Mouse (Mus musculus) adrenal gland, adult (tissue): ENCODE measurements at regions not wholly inside any gene's neighbourhood (a gene's known extent, or its start where the extent isn't known, plus 50 kb on each side); places are given as distances from the start of the nearest gene placed in this dataset.

Experiments used
- DNase-seq, 2 experiments: peaks; one replicate each; pipeline ENCODE4 v3.0.0; 2022 to 2023; ENCODE audit warnings: low spot score in 1 of 2; ENCODE audit not compliant: inconsistent age in 2 of 2

DNA sequence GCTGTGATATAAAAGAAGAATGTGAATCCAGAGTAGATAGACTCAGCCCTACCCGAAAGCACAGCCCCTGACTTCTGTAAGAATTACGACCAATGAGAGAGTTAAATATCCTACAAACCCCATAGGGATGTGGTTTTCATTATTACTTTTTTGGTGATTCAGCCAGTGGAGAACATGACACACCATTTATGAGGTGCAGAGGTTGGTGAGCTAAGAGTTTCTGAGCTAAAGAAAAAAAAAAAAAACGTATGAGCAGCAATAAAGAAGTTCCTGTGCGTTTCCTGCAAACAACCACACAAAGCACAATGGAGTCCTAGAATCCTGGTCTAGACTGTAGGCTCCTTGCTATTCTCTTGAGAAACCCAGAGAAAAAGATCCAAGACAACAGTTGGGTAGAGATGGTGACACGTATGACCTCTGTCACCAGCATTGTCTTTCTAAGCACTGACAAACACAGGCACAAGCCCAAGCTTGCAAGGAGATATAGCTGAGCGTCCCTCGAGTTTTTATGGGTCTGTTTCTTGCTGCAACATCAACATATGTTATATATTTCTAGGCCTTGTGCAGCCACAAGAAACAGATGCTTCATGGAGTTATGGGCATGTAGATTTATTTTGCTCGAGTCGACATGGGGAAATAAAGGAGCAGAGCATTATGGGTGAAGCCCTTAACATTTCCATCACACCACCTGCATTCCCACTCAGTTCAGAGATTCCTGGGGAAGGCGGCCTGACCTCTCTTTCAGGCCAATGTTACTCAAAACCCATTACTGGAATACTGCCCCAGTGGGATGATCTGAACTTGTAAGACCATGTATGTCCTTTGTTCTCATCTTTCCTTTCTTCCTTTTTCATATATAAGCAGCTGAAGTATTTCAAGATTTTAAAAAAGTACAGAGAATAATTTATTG lies 263.1 kb upstream of the Lyplal1 start:
- DNase-seq = no peak

DNA sequence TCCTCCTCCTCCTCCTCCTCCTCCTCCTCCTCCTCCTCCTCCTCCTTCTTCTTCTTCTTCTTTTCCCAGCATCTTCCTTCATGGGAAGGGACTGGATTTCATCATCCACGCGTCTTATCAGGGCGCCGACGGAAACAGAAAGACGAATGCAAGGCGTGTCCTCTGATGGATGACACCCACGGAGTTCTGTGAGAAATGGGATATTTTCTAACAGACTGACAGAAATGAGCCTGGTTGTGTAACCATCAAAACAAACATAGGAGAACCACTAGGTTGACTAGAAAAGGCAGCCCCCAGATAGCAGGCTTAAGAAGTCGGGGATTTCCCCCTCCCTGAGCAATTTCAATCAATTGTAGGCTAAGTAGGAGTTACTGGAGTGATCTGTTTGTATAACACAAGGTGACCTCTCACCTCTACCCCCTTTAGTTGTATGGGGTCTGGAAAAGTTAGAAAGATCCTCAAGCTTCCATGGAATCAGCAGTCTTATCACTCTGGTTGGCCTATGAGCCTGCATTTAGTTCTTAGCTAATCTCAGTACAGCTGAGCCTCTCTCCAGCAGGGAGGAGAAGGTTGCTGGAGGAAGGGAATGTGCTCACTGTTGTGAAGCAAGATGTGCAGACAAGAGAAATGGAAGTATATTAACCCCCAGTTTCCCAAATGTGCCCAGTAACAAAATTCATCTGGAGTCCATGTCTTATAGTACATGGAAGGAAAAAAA lies 260.0 kb upstream of the Lyplal1 start:
- DNase-seq = no peak

DNA sequence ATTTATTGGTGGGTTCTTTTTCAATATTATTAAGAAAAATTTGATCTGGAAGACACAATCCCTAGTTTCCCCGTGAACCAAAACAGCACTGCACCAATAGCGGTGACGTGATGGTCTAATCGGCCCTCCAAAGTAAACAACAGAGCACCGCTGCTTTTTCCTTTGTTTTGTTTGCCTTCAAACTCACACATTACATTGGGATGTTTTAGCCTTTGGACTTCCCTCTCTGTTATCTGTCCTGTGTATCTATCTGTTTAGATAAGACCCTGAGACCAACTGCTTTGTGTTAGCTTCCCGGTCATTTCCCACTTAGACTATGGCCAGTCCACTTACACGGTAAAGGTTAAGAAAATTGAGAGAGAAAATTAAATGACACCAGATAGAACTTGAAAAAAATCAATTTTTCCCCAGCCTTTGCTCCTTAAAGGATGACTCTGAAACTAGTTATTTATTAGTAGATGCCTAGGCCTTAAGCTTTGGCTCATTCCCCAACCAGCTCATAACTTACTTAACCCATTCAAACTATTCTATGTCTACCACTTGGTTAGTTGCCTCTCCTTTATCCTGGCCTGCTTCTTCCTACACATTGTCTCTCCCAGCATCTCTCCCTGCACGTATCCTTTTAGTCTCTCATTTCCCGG lies 257.0 kb upstream of the Lyplal1 start:
- no peak for DNase-seq

DNA sequence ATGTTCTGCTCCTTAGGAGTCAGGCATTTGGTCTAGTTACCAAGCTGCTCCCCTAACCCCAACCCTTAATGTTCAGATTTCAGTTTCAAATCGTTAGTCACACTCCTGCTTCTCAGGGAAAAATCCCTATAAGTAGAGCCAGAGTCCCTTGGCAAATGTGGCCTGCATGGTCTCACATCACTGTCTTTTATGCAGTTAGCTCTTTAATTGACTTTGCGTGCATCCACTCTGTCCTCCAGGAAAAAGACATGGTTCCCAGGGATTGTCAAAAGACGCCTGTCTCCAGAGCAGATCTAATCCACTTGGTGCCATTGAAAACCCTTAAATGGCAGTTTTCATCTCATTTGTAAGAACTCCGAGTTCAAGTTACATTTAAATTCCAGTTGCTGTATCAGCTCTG lies 256.3 kb upstream of the Lyplal1 start:
- no peak for DNase-seq

DNA sequence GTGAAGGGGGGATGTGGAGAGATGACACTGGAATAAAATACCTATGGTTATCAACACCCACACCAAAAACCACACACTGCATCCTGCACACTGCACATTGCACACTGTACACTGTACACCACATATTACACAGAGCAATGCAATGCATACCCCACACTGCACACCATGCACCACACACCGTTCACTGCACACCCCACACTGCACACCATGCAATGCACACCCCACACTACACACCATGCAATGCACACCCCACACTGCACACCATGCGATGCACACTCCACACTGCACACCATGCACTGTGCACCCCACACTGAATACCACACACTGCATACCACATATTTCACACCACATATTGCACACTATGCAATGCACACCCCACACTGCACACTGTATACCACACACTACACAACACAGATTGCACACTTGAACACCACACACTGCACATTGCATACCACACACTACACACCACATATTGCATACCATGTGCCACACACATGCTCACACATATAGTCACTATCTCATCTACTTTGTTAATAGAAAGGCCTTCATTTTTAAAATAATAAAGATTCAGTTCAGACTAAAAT lies 255.8 kb upstream of the Lyplal1 start:
- no peak for DNase-seq

DNA sequence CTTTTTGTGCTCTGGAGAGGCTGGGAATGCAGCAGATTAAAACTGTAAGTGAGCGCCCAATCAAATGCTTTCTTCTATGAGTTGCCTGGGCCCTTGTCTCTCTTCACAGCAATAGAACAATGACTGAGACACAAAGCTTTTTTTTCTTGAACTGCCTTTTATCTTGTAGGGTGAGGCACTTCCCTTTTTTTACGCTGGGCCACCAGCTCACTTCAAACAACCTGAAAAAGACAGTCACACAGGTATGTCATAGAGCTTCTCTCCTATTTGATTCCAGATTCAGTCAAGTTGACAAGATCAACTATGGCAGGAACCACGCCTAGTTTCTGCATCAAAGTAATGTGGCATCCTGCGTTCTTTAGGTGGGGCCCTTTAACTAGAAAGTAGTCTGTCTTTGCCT lies 246.2 kb upstream of the Lyplal1 start:
- DNase-seq = no peak

DNA sequence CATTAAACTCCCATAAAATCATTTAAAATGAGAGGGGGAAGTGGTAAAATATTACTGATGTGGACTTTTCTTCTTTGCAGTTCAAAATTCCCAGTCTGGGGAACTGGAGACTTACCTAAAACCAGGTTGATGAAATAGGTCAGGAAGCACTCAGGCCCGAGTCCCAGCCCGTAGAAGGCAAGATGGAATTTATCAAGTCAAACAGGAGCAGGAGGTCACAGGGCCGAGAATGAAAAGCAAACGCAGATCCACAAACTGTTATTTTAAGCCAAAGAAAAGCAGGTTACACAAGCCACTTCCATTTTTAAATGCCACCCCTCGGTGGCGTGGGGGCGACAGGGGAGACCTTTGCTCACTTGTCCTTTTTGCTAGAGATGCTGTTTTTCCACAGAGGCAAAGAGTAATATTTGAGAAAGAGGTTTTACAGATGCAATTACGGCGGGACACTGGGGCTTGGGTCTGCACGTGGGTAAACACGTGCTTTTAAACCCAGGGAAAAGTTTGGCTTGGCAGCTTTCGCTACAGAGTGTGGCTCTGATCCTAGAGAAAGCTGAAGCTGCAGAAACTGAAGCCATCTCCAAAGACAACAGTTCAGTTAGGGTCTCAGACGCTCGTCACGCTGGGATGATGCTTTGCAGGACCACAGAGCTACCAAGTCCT lies 241.0 kb upstream of the Lyplal1 start:
- peak; percentile 14 to 62 for DNase-seq

DNA sequence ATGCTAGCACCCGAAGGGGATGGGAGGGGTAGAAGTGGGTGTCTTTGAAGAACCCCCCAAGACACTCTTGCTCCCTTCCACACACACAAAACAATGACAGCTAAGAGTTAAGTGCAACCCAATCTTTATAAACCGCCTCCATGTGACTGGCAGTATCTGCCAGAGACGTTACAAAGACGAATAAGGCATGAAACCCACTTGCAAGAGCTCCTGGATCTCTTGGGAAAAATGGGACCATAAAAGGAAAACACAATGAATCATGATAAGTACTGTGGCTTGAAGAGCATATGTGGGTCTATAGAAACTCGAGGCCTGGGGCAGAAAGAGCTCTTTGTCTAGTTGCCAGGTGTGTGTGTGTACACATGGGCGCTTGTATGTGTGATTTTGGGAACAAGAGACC lies 237.6 kb upstream of the Lyplal1 start:
- DNase-seq = no peak

DNA sequence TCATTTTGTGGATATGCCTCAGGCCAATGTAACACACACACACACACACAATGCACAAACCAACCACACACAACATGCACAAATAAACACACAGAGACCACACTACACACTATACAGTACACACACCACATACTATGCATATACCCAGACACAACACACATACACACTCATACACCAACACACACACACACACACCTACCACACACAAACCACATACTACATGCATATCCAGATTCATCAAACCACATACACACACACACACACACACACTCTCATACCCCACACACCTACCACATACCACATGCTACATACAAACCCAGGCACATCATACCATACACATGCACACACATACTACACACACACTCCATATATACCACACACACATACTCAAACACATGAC lies 237.0 kb upstream of the Lyplal1 start:
- DNase-seq = no peak

DNA sequence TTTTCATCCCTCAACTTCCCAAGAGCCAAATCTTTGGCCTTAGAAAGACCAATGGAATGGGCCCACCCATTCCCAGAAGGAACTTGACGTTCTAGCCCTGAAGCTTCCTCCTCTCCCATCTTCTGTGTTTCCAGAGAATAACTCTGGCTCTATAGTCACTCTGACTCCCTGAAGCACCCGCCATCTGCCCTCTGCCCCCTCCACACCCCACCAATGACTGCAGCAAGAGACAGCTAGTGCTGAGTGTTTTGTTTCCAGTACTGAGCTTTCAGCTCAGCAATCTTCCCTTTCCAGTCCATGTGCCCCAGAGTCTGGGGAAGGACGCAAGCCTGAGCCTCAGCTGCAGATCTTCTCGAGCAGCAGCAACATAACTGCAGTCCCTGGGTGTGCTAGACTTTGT lies 233.3 kb upstream of the Lyplal1 start:
- no peak for DNase-seq

DNA sequence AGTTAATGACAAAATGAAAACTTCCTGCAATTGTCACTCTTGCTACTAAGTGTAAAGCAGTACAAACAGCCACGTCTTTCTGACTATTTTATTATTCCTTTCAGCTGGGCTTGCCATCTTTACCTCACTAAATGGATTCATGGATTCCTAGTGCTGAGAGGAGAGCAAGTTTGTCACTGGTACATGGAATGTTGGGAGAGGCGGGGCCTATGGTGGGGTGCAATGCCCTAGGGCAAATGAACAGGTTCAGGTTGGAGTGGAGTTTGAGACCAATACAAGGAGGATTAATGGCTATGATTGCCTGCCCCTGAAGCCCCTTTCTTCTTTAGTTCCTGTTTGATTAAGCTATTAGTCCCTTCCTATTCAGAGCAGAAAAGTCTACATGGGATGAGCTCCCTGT lies 232.9 kb upstream of the Lyplal1 start:
- DNase-seq = no peak

DNA sequence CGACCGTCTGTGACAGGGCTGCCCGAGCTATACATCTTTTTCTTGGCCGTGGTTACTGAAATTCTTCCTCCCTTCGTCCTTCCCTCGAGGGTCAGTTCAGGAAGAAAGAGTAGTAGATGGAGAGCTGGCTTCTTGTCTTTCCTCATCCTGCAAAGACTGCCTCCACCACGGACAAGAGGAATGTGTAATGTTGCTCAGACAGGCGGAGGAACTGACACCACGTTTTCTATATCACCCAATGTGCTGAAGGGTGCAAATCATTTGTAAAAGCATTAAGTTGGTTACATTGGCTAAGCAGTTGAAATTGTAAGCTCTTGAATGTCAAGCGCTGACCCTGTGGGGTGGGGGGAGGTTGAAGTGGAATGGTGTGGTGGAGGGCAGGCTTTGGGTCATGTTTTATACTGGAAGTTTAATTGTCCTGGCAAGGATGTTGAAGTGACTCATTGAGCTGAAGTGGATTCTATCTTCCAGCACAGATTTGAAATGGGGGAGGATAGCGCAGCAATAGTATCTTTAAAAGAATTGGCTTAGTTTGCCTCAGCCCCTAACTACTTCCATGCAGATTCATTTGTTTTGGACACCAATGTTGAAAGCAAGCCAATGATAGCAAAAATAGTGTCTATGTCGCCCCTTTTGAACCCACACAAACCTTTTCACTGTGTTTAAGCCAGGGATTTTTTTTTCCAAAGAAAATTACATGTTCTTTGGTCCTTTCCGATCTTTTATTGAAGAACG lies 230.5 kb upstream of the Lyplal1 start:
- DNase-seq = peak in 1 of 2 experiments; percentile 18

DNA sequence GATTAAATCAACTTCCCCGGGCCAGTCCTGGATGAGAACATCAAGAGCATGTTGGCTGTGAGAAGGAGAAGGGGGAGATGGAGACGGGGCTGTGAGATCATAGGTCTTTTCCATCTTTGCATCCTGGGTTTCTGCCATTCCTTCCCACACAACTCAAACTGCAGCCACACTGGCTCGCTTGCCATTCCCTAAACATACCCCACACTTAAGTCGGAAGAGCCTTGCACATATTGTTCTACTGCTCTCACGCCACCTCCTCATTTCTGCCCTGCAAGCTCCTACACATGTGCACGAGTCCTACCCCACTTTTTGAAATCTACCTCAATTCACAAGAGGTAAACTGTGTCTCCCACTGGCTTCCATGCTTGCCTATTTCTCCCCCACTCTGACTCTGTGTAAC lies 228.3 kb upstream of the Lyplal1 start:
- DNase-seq = no peak

DNA sequence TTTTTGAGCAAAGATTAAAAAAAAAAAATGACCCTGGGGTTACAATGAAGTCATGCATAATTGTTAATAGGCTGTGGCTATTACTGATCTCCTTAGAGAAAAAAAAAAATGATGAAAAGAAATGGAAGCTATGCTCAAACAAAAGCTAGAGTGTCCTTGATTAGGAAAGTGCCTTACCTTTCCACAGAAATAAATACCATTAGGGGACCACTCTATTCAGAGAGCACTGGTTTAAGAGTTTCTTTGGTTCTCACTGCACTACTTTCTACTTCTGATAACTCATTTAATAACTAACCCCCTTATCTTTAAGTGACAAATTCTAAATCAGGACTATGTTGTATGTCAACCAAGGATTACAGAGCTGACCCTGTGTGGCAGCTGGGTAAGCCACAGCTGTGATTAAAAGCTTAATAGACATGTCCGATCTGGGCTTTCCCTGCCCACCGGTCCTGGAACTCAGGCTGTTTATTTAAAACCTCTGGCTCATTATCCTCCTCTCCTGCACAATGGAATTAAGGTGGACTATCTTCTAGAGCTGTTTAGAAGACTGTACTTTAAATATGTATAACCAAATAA lies 225.9 kb upstream of the Lyplal1 start:
- DNase-seq = no peak

DNA sequence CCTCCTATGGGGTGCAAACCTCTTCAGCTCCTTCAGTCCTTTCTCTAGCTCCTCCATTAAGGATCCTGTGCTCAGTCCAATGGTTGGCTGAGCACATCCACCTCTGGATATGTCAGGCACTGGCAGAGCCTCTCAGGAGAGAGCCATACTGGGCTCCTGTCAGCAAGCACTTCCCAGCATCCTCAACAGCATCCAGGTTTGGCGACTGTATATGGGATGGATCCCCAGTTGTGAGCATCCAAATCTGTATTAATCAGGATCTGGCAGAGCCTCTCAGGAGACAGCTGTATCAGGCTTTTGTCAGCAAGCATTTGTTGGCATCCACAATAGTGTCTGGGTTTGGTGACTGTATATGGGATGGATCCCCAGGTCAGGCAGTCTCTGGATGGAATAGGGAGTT lies 225.3 kb upstream of the Lyplal1 start:
- DNase-seq = no peak

DNA sequence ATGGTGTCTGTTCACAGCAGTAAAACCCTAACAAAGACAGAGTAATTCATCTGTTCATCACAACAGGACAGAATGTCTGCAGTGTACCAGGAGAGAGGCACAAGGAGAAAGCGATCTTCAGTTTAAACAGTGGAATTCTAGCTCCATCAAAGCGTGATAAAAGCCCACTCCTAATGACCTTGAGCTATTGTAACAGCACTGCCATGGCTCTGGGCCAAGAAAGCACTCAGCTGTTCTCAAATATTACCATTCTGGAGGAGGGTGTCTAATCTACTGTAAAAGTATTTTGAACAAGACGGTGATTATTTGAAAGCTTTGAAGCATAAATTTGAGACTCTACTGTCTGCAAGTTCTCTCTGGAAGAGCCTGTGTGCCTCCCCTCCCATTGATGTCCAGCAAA lies 224.8 kb upstream of the Lyplal1 start:
- no peak for DNase-seq

DNA sequence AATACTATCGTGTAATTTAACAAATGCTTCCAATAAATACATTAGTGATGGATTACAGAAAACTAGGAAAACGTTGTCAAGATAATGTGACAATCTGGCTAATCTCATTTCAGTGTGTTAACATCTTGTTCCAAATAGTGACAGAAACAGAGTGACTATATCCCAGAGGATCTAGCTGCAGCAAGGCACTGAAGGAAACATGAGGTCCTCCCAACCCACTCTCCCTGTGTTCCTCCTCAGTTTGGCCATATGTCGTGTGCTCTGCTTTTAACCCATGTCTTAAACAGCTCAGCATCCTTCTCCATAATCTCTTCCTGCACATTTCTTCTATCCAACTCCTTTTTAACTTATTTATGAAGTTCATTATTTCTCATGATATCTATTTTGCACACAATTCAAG lies 223.6 kb upstream of the Lyplal1 start:
- DNase-seq = no peak

DNA sequence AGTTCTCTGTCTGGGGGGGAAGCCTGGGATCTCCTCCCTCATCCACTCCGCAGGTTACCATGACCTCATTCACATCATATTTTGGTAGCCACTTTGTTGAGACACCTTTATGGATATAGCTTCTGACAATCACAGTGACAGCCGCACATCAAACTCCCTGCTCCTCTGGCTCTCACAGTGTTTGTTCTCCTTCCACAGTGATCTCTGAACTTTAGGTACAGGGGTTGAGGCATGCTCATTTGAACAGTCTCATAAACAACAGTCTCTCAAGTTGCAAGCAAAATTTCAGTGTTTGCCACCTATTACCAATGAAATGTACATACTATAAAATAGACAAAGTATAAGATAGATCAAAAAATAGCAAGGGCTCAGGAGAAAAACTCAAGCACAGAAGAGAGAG lies 200.2 kb upstream of the Lyplal1 start:
- no peak for DNase-seq

DNA sequence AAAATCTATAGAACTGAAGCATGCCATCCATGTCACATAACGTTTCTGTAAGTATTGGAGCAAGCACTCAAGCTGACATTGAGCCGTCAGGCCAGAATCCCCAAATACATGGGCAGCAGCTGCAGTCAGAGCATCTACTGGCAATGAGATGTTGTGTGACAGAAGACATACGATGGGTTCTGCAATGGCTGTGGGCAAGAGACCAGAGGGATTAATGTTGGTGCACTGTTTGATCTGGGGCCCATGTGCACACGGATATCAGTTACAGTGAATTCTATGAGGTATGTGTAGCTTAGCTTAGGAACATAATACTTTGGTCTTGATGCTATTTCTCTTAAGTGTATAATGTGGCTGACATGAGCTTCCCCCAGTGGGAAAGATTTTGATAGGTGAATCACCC lies 197.1 kb upstream of the Lyplal1 start:
- no peak for DNase-seq

DNA sequence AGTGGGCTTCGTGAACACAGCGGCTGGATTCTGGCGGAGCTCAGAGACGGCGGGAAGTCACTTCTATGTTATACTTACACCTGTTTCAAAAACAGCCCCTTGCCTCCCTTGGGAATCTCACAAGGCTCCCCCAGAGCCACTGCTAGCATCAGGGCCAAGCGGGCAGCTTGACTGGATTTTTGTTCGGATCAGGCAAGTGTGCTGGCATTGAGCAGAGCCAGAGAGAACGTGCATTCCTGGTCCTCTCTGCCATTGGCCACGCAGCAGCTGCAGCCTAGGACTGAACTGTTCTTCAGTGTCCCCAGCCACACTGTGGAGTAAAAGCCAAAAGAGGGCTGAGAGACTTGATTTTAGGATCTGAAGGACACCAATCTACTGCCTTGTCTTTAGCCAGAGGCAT lies 195.6 kb upstream of the Lyplal1 start:
- no peak for DNase-seq
